Mouse (Mus musculus): ENCODE measurements around the gene Ankrd23. TPM values are rescaled to one million over a fixed set of nuclear protein-coding genes. Genes with fewer than 3 reads are reported as not detected.

Gene Ankrd23
- total and polyA plus RNA-seq, 3 experiments, result 2.9 to 3.7 TPM; not detected in 1

DNA sequence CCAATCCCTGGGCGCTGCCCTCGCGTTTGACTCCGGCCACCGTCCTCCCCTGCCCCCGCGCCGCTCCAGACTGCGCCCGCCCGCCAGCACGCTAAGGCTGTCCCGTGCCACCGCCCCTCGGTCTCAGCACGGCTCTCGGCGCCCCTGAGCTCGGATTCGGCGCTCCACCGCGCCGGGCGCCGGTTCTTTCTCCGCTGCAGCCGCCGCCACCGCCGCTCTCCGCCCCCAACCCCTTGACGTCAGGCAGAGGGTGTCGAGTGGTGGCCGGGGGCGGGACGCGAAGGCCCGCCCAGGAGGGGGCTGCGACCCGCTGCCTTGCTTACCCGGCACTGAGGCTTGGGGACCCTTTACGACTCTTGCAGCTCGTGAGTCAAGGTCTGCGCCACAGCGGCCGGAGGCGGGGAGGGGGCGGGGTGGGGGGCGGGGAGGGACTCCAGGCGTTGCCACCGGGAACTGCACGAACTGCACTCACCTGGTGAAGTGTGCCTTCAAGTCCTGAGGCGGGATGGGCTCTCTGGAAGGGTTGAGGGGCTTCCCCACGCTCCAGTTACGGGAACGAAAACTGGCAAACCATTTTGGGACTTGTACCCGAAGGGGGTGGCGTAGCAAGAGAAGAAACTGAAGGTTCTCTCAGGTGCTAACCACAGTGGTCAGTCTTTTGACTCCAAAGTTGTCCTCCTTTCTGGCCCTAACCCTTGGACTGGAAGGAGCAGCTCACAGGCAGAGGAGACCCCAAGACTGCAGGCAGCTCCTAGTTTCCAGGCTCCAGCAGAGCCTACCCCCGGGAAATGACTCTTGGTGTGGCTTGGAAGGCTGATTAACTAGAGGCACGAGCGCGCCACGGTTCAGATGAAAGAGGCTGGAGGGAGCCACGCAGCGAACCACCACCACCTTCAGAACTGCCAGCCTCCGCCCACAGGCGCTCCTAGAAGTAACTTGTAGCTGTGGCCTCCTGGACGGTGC, 21.6 kb upstream of the Ankrd23 start, which contains the start of gene Sema4c:
Gene Sema4c (minus strand): TSS at position 319 of the 963 bp plus-strand sequence.
- Histone ChIP-seq H3K9ac (ENCODE audit: control insufficient read depth, low read depth, low read length, poor library complexity, severe bottlenecking) (peak within 1 kb of the TSS; percentile 64), H3K9me3 (replicated peaks; ENCODE audit: insufficient read depth, low read length) (no peaks in the 10 kb centered on the region), H3K36me3 (ENCODE audit: control insufficient read depth in 1 of 2, insufficient read depth in 2 of 2, low read length in 2 of 2) (no peaks in the 10 kb centered on the region), H3K4me3 (ENCODE audit: control insufficient read depth in 1 of 2, insufficient read depth in 1 of 2, low read depth in 2 of 2, low read length in 2 of 2) (peak within 1 kb of the TSS; percentile 70 to 78), H3K4me1 (ENCODE audit: control insufficient read depth in 1 of 2, insufficient read depth in 2 of 2, low read length in 2 of 2) (peaks cover 2 to 10% of the 10 kb centered on the region in 2 experiments; a peak in 3 of 4 replicates), H3K27me3 (ENCODE audit: control insufficient read depth in 1 of 2, insufficient read depth in 2 of 2, low read length in 2 of 2) (peaks cover 13% of the 10 kb centered on the region in 2 experiments), H3K27ac (ENCODE audit: control insufficient read depth, low read depth, low read length) (no peak within 1 kb of the TSS), H3K79me2 (ENCODE audit: control insufficient read depth, insufficient read depth, low read length, poor library complexity) (no peaks in the 10 kb centered on the region; the same call in 1 of the 2 replicates)
- DNase-seq (ENCODE audit: low read depth, low spot score), result peak; percentile 42
- 0 out of 2 replicates have a peak, but pooled peaks have one; percentile 22 for TF ChIP-seq UBTF (IDR thresholded peaks at IDR 0.05; ENCODE audit: borderline replicate concordance, insufficient read depth, low read depth, low read length)
- no peak for TF ChIP-seq HCFC1 (IDR thresholded peaks at IDR 0.05; ENCODE audit: low read depth, low read length)
- no peak for TF ChIP-seq NELFE (IDR thresholded peaks at IDR 0.05; ENCODE audit: low read depth, low read length)
- TF ChIP-seq TAL1 (IDR thresholded peaks at IDR 0.05; ENCODE audit: low read length), result no peak
- TF ChIP-seq GABPA (IDR thresholded peaks at IDR 0.05; ENCODE audit: low read depth, low read length), result no peak
- TF ChIP-seq MXI1 (IDR thresholded peaks at IDR 0.05; ENCODE audit: low read depth, low read length), result no peak

DNA sequence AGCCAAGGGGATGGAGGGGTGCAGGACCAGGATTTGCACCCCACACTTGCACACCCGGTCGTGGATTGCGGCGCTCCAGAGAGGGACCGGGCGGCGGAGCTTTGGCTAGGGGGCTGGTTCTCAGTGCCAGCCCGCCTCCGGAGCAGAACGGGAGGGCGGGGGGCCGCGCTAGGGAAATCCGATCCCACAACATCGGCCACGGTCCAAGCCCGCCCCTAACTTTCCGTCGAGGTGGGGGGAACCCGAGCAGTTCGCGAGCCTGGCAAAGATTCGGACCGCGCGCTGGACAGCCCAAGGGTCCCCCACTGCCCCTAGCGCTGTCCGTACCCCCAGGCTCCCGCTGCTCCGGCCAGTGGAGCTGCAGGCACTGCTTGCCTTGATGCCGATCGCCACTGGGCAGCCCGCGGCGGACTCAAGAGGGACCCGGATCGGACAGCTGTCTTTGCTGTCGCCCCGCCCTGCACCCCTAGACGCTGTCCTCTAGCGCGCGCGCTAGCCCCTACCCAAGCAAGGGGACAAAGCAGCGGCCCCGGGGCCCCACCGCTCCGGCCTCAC, 20.9 kb upstream of the Ankrd23 start:
- H3K4me3 ChIP-seq (ENCODE audit: control insufficient read depth in 1 of 2, insufficient read depth in 1 of 2, low read depth in 2 of 2, low read length in 2 of 2), result peak overlapping the region; percentile 70 to 78
- H3K9ac ChIP-seq (ENCODE audit: control insufficient read depth, low read depth, low read length, poor library complexity, severe bottlenecking), result peak overlapping the region; percentile 64
- TF ChIP-seq TAL1 (IDR thresholded peaks at IDR 0.05; ENCODE audit: low read length) (no peak), MAX (IDR thresholded peaks at IDR 0.05; ENCODE audit: low read length) (no peak), SMC3 (IDR thresholded peaks at IDR 0.05; ENCODE audit: low read depth, low read length) (no peak), BHLHE40 (IDR thresholded peaks at IDR 0.05; ENCODE audit: borderline replicate concordance, low read depth, low read length) (no peak), TCF12 (IDR thresholded peaks at IDR 0.05; ENCODE audit: low read depth, low read length) (no peak), KAT2A (conservative IDR thresholded peaks at IDR 0.05; ENCODE audit: low read depth, low read length) (no peak), HCFC1 (IDR thresholded peaks at IDR 0.05; ENCODE audit: low read depth, low read length) (no peak), ZMIZ1 (IDR thresholded peaks at IDR 0.05; ENCODE audit: low read depth, low read length) (no peak), MXI1 (IDR thresholded peaks at IDR 0.05; ENCODE audit: low read depth, low read length) (no peak), POLR2AphosphoS2 (IDR thresholded peaks at IDR 0.05; ENCODE audit: low read length) (no peak), CTCF (IDR thresholded peaks at IDR 0.05 in 2 of 3, conservative IDR thresholded peaks at IDR 0.05 in 1 of 3; ENCODE audit: control insufficient read depth in 1 of 3, insufficient read depth in 1 of 3, low read depth in 2 of 3, low read length in 3 of 3, poor library complexity in 1 of 3, severe bottlenecking in 1 of 3) (no peak), MYC (IDR thresholded peaks at IDR 0.05; ENCODE audit: low read depth, low read length) (no peak), USF2 (IDR thresholded peaks at IDR 0.05; ENCODE audit: borderline replicate concordance in 1 of 2, insufficient read depth in 1 of 2, low read depth in 1 of 2, low read length in 2 of 2) (no peak), ELF1 (IDR thresholded peaks at IDR 0.05; ENCODE audit: low read depth, low read length) (no peak)
- H3K9me3 ChIP-seq (replicated peaks; ENCODE audit: insufficient read depth, low read length), result no peaks in the 10 kb centered on the region
- H3K36me3 ChIP-seq (ENCODE audit: control insufficient read depth in 1 of 2, insufficient read depth in 2 of 2, low read length in 2 of 2), result no peaks in the 10 kb centered on the region
- peaks cover 13% of the 10 kb centered on the region in 2 experiments for H3K27me3 ChIP-seq (ENCODE audit: control insufficient read depth in 1 of 2, insufficient read depth in 2 of 2, low read length in 2 of 2)
- H3K27ac ChIP-seq (ENCODE audit: control insufficient read depth, low read depth, low read length), result no peak overlapping the region
- no peaks in the 10 kb centered on the region; the same call in 1 of the 2 replicates for H3K79me2 ChIP-seq (ENCODE audit: control insufficient read depth, insufficient read depth, low read length, poor library complexity)
- DNase-seq (ENCODE audit: low read depth, low spot score), result peak; percentile 28
- peaks cover 0 to 9% of the 10 kb centered on the region in 2 experiments; a peak in 3 of 4 replicates for H3K4me1 ChIP-seq (ENCODE audit: control insufficient read depth in 1 of 2, insufficient read depth in 2 of 2, low read length in 2 of 2)

Measured in MEL (cell line).